Mouse (Mus musculus) midbrain, embryonic 16.5 days (tissue): ENCODE measurements around the gene Map2k1. TPM values are rescaled to one million over a fixed set of nuclear protein-coding genes. Genes with fewer than 3 reads are reported as not detected.

Experiments
- ATAC-seq: fragments of 200-750 bp; cut with Nextera tagmentation; 2 replicates; pipeline ENCODE4 v1.8.0; 2017; ENCODE audit warnings: moderate TSS enrichment
- H3K27ac ChIP-seq: fragments of 300-500 bp; sonication (generic); 2 replicates; pipeline ENCODE4 v1.5.1; 2014; ENCODE audit warnings: mild to moderate bottlenecking, low read length, mixed read lengths
- H3K27me3 ChIP-seq: fragments of 300-500 bp; sonication (generic); 2 replicates; pipeline ENCODE4 v1.6.1; 2014; ENCODE audit warnings: low read depth, low read length, mixed read lengths; ENCODE audit not compliant: control insufficient read depth, insufficient read depth
- H3K36me3 ChIP-seq: fragments of 300-500 bp; sonication (generic); 2 replicates; pipeline ENCODE4 v1.6.1; 2014; ENCODE audit warnings: mild to moderate bottlenecking, low read length, moderate library complexity, mixed read lengths; ENCODE audit not compliant: control insufficient read depth, insufficient read depth
- H3K4me1 ChIP-seq: fragments of 300-500 bp; sonication (generic); 2 replicates; pipeline ENCODE4 v1.6.1; 2014; ENCODE audit warnings: mild to moderate bottlenecking, low read length, mixed read lengths; ENCODE audit not compliant: control insufficient read depth, insufficient read depth
- H3K4me2 ChIP-seq: fragments of 300-500 bp; sonication (generic); 2 replicates; pipeline ENCODE4 v1.6.1; 2014; ENCODE audit warnings: mild to moderate bottlenecking, low read length, mixed read lengths
- H3K4me3 ChIP-seq: fragments of 300-500 bp; sonication (generic); 2 replicates; pipeline ENCODE4 v1.5.1; 2014; ENCODE audit warnings: low read depth, mild to moderate bottlenecking, low read length, moderate library complexity, mixed read lengths
- H3K9ac ChIP-seq: fragments of 300-500 bp; sonication (generic); 2 replicates; pipeline ENCODE4 v1.6.1; 2014; ENCODE audit warnings: low read depth, low read length, mixed read lengths
- H3K9me3 ChIP-seq: fragments of 300-500 bp; sonication (generic); replicated peaks from 2 replicates; pipeline ENCODE4 v1.6.1; 2014; ENCODE audit warnings: mild to moderate bottlenecking, low read length, mixed read lengths; ENCODE audit not compliant: control insufficient read depth, poor library complexity, severe bottlenecking
- WGBS: fragments of 180-500 bp; shearing (Covaris S2); extraction: QIAGEN DNeasy Blood & Tissue Kit; methylation state at CpG from one replicate; pipeline ENCODE4 v1.1.7; 2014; 5-methylcytosine and 5-hydroxymethylcytosine counted together
- polyA plus RNA-seq: library from polyadenylated mRNA; unstranded; fragments of >200 nt; fragmentation: Nextera tagmentation; extraction: Ambion mirVana; gene quantifications from 2 replicates; pipeline ENCODE4 v1.2.1, GENCODE M21; 2015

Map2k1 gene
- polyA plus RNA-seq, 1 experiment from 2014 or later = 68.4 TPM

DNA sequence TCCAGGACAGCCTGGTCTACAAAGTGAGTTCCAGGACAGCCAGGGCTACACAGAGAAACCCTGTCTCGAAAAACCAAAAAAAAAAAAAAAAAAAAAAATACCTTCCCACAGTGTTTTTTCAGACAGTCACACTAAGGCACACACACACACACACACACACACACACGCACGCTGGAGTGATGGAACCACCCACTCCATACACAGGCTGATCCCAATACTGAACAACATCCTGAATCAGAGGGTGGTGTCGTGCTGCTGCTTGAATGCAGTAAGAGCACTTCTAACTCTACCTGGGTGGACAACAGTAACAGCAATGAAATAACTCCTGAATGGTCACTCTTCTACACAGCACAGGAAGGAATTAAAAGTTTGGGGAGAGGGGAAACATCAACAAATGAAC is 32.0 kb downstream of the Map2k1 start:
- Histone ChIP-seq H3K27me3 (no peaks in the 10 kb centered on the region), H3K4me3 (no peak overlapping the region), H3K27ac (no peak overlapping the region), H3K36me3 (no peaks in the 10 kb centered on the region), H3K4me2 (no peak overlapping the region), H3K9ac (no peak overlapping the region), H3K9me3 (no peaks in the 10 kb centered on the region), H3K4me1 (no peaks in the 10 kb centered on the region)
- ATAC-seq = no peak
- 76% methylated on average over 4 of the region's 4 CpGs for WGBS

GRCm38 (mm10) chr9:64220603-64221002 is 32.8 kb downstream of the Map2k1 start:
- Histone ChIP-seq H3K27me3 (no peaks in the 10 kb centered on the region), H3K36me3 (no peaks in the 10 kb centered on the region), H3K9ac (no peak overlapping the region), H3K4me1 (no peaks in the 10 kb centered on the region), H3K4me2 (no peak overlapping the region), H3K4me3 (no peak overlapping the region), H3K9me3 (no peaks in the 10 kb centered on the region), H3K27ac (no peak overlapping the region)
- ATAC-seq = no peak
- 67% methylated on average over 1 of the region's 1 CpGs for WGBS

DNA sequence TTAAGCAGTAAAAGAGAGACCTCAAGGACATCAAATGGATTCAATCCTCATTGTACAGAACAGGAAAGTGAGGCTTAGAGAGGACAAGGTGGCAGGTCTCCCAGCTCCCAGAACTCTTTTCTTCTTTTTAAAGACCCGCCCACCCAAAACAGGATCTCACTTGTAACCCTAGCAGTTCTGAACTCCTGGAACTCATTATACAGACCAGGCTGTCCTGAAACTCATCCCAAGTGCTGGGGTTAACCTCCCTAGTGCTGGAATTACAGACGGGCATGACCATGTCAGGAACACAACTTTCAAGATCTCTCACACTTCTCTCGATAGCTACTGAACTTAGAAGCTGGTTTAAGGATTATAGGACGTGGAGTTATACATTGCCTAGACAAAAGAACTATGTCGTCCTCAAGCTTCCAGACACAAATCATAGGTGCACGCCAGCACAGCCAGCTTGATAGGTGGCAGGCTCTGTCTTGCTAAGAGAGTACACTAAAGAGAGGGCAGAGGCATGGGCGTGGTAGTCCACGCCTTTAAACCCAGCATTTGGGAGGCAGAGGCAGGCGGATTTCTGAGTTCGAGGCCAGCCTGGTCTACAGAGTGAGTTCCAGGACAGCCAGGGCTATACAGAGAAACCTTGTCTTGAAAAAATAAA is 33.5 kb downstream of the Map2k1 start:
- no peak overlapping the region for H3K27ac ChIP-seq
- WGBS = 83% methylated on average over 10 of the region's 10 CpGs
- no peak for ATAC-seq
- H3K4me2 ChIP-seq = no peak overlapping the region
- H3K4me3 ChIP-seq = no peak overlapping the region
- no peaks in the 10 kb centered on the region for H3K4me1 ChIP-seq
- no peak overlapping the region for H3K9ac ChIP-seq
- H3K9me3 ChIP-seq = no peaks in the 10 kb centered on the region
- H3K27me3 ChIP-seq = no peaks in the 10 kb centered on the region
- H3K36me3 ChIP-seq = no peaks in the 10 kb centered on the region

GRCm38 (mm10) chr9:64219305-64219704 is 34.1 kb downstream of the Map2k1 start:
- Histone ChIP-seq H3K27ac (no peak overlapping the region), H3K4me1 (no peaks in the 10 kb centered on the region), H3K27me3 (no peaks in the 10 kb centered on the region), H3K9ac (no peak overlapping the region), H3K4me3 (no peak overlapping the region), H3K36me3 (no peaks in the 10 kb centered on the region), H3K4me2 (no peak overlapping the region), H3K9me3 (no peaks in the 10 kb centered on the region)
- WGBS = 50% methylated on average over 1 of the region's 1 CpGs
- no peak for ATAC-seq

DNA sequence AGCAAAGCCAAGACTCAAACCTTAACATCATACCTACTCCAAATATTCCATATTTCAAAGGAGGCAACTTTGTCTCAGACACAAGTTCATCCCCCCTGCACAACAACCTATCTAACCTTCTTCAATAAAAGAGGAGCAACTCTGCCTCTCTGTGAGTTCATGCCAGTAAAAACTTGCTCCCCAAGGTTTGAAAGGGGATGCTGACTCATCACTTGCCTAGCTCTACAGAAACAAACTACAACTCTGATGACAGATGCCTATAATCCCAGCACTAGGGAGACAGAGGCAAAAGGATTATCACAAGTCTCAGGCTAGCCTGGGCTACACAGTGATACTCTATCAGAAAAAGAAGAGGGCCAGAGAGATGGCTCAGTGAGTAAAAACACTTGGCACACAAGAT is 35.5 kb downstream of the Map2k1 start:
- no peaks in the 10 kb centered on the region for H3K36me3 ChIP-seq
- H3K4me2 ChIP-seq = no peak overlapping the region
- no peak for ATAC-seq
- no peak overlapping the region for H3K27ac ChIP-seq
- no peak overlapping the region for H3K4me3 ChIP-seq
- no peaks in the 10 kb centered on the region for H3K4me1 ChIP-seq
- H3K27me3 ChIP-seq = no peaks in the 10 kb centered on the region
- H3K9me3 ChIP-seq = no peaks in the 10 kb centered on the region
- no peak overlapping the region for H3K9ac ChIP-seq

DNA sequence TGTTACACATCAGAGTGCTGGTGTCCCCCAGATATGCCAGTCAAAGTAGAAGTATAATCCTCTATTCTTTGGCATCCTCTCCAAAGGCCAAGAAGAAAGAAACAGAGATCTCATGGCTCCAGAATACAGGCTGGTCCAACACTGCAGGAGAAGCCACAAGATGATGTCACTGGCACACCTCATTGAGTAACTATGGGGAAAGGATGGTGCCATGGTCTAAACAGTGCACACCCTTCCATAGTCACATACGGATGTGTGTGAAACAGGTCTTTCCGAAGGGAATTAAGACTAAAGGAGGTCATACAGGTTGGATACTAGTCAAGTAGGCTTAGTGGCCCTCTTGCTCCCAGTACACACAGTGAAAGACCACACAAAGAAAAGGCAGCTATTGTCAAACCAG is 36.8 kb downstream of the Map2k1 start:
- H3K27ac ChIP-seq = no peak overlapping the region
- H3K36me3 ChIP-seq = no peaks in the 10 kb centered on the region
- no peaks in the 10 kb centered on the region for H3K27me3 ChIP-seq
- no peak overlapping the region for H3K4me3 ChIP-seq
- ATAC-seq = no peak
- H3K9ac ChIP-seq = no peak overlapping the region
- no peaks in the 10 kb centered on the region for H3K9me3 ChIP-seq
- 94% methylated on average over 2 of the region's 2 CpGs for WGBS
- no peaks in the 10 kb centered on the region for H3K4me1 ChIP-seq
- no peak overlapping the region for H3K4me2 ChIP-seq

DNA sequence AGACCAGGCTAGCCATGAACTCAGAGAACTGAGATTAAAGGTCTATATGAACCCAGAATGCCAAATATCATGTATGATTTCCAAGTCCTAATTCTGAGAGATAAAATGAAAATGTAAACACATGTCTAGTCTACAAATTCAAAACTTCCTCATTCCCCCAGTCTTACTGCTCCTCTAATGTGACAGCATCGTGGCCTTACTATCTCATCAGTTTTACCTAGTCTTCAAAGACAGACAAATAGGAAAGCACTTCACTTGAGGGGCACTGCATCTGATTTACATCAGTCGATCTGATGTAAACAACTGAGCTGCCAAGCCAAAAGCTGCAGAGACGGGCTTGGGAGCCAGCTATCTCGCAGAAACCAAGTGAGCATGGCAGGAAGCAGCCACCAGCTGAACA is 37.3 kb downstream of the Map2k1 start:
- H3K4me1 ChIP-seq = no peaks in the 10 kb centered on the region
- H3K4me2 ChIP-seq = no peak overlapping the region
- no peak overlapping the region for H3K27ac ChIP-seq
- 88% methylated on average over 4 of the region's 4 CpGs for WGBS
- no peak overlapping the region for H3K4me3 ChIP-seq
- H3K9me3 ChIP-seq = no peaks in the 10 kb centered on the region
- no peak overlapping the region for H3K9ac ChIP-seq
- no peaks in the 10 kb centered on the region for H3K27me3 ChIP-seq
- no peaks in the 10 kb centered on the region for H3K36me3 ChIP-seq
- no peak for ATAC-seq

- 93% methylated on average over 17 of the region's 17 CpGs for WGBS
- Histone ChIP-seq H3K4me1 (no peaks in the 10 kb centered on the region), H3K4me3 (no peak overlapping the region), H3K27me3 (no peaks in the 10 kb centered on the region), H3K9ac (no peak overlapping the region), H3K4me2 (no peak overlapping the region), H3K27ac (no peak overlapping the region), H3K9me3 (no peaks in the 10 kb centered on the region), H3K36me3 (no peaks in the 10 kb centered on the region)
- no peak for ATAC-seq
Measured at GRCm38 (mm10) chr9:64214452-64214851, 39.0 kb downstream of the Map2k1 start.

DNA sequence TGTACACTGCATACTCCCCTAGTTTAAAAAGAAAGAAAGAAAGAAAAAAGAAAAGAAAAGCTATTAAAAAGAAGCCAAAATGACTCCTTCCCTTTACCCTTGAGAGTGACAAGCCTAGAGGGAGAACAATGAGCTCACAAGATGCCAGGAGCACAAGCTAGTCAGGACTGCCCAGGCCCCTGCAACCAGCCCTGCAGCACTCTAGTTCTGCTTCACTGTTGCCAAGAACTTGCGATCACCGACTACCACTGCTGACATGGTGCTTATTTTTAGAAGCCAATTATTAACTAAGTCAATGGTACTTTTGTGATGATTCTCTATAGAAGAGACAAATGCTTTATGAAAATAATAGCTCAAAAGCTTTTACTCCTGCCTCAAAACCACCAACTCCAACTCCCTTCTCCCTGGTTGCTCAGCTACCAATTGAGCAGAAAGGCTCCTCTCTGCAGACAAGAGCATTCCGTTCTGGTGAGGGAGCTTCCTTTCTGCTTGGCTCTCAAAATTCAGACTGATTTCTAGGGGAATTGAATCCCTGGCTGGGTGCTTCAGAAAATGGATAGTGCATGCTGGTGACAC is 45.8 kb downstream of the Map2k1 start:
- H3K36me3 ChIP-seq = peaks cover 2% of the 10 kb centered on the region
- H3K9ac ChIP-seq = no peak overlapping the region
- no peak overlapping the region for H3K4me3 ChIP-seq
- 79% methylated on average over 3 of the region's 3 CpGs for WGBS
- no peaks in the 10 kb centered on the region for H3K4me1 ChIP-seq
- H3K27ac ChIP-seq = no peak overlapping the region
- H3K9me3 ChIP-seq = no peaks in the 10 kb centered on the region
- no peak for ATAC-seq
- H3K27me3 ChIP-seq = no peaks in the 10 kb centered on the region
- H3K4me2 ChIP-seq = no peak overlapping the region
